ENCODE assay signal across 15 mouse cellular contexts in the genomic region with DNA sequence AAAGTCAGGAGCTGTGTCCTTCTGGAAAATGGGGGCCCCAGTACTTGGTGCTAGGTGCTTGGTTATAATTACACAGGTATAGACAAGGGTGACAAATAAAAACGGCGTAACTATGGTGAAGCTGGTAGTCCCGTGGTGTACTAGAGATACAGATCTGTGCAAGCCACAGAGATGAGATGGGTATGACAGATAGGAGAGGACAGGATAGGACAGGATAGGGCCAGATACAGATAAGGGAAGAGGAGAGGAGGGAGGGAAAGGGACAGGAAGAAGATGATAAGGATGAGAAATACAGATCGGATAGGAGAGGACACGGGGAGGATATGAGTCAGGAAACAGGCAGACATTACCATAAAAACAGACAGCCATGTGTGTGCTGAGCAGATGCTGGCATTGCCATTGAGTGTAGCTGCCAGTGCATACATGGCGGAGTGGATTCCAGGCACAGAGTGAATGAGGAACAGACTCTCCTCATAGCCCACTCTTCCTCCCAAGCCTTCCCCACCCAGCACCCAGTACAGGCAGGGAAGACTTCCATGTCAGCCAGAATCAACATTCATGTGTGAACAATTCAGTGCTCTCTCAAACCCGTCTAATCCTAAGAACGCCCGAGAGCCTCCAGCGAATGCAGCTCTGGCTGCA.
"Had no signal": no experiment of that assay in that cellular context is flagged by ENCODE, and none has a peak within 500 bp of the region (broad histone marks: within the 10 kb centered on the region; RNA-seq: fewer than 3 reads in every experiment).

No protein-coding gene starts in this region.

- DNase-seq: kidney, adult 2 months; kidney, postnatal 14 days; lung, adult 2 months; lung, postnatal 36 days; right cerebral cortex, adult 18-20 months; spleen, adult 18-20 months; thymus, adult 18-20 months; thymus, postnatal 14 days had no signal

- H3K9me3 ChIP-seq: kidney, embryonic 15.5 days; limb, embryonic 10.5 days; liver, embryonic 15.5 days; midbrain, embryonic 12.5 days; neural tube, embryonic 12.5 days had no signal

- H3K4me3 ChIP-seq: kidney, embryonic 15.5 days; limb, embryonic 10.5 days; liver, embryonic 15.5 days; midbrain, embryonic 12.5 days; neural tube, embryonic 12.5 days had no signal

- H3K4me1 ChIP-seq: kidney, embryonic 15.5 days; limb, embryonic 10.5 days; liver, embryonic 15.5 days; midbrain, embryonic 12.5 days; neural tube, embryonic 12.5 days had no signal

- ATAC-seq: lung, postnatal 0 days had no signal

- H3K27me3 ChIP-seq: kidney, embryonic 15.5 days; liver, embryonic 15.5 days; neural tube, embryonic 12.5 days had no signal

- H3K36me3 ChIP-seq: kidney, embryonic 15.5 days; limb, embryonic 10.5 days; liver, embryonic 15.5 days; midbrain, embryonic 12.5 days; neural tube, embryonic 12.5 days had no signal

- H3K9ac ChIP-seq: kidney, embryonic 15.5 days; liver, embryonic 15.5 days; neural tube, embryonic 12.5 days had no signal

- H3K27ac ChIP-seq: kidney, embryonic 15.5 days; limb, embryonic 10.5 days; liver, embryonic 15.5 days; midbrain, embryonic 12.5 days; neural tube, embryonic 12.5 days had no signal

- H3K4me2 ChIP-seq: kidney, embryonic 15.5 days; liver, embryonic 11.5 days; liver, embryonic 15.5 days; midbrain, embryonic 12.5 days; neural tube, embryonic 12.5 days had no signal
